Mouse (Mus musculus) C2C12 (cell line): ENCODE data around the gene Tmem178b. TPM values are rescaled to one million over a fixed set of nuclear protein-coding genes. Genes with fewer than 3 reads are reported as not detected.

Source experiments
- H3K27me3 ChIP-seq: one replicate; pipeline ENCODE4 v1.6.1; 2011; ENCODE audit not compliant: control insufficient read depth, insufficient read depth, insufficient read length
- H3K36me3 ChIP-seq: one replicate; pipeline ENCODE4 v1.6.1; 2011; ENCODE audit not compliant: control insufficient read depth, insufficient read depth
- H3K4me3 ChIP-seq: one replicate; pipeline ENCODE4 v1.5.1; 2011; ENCODE audit warnings: mild to moderate bottlenecking, control low read depth; ENCODE audit not compliant: poor library complexity, insufficient read depth, severe bottlenecking
- H3K79me2 ChIP-seq: one replicate; pipeline ENCODE4 v1.6.1; 2011; ENCODE audit not compliant: control insufficient read depth, insufficient read depth
- H3K79me3 ChIP-seq: one replicate; pipeline ENCODE4 v1.6.1; 2011; ENCODE audit warnings: low read depth, control low read depth
- H3ac ChIP-seq: one replicate; pipeline ENCODE3; 2011; ENCODE audit warnings: low read depth; ENCODE audit not compliant: control insufficient read depth, insufficient read length
- CEBPB ChIP-seq: IDR thresholded peaks from one replicate; pipeline ENCODE4 v1.6.1; 2011; ENCODE audit warnings: low read depth, mild to moderate bottlenecking, control low read depth, moderate library complexity
- CTCF ChIP-seq: IDR thresholded peaks from one replicate; pipeline ENCODE4 v1.5.1; 2011; ENCODE audit not compliant: control insufficient read depth, insufficient read depth, insufficient read length
- FOSL1 ChIP-seq: IDR thresholded peaks from one replicate; pipeline ENCODE4 v1.8.0; 2011; ENCODE audit warnings: mild to moderate bottlenecking, low read length; ENCODE audit not compliant: poor library complexity, insufficient read depth, severe bottlenecking
- MAX ChIP-seq: IDR thresholded peaks from one replicate; pipeline ENCODE4 v1.6.1; 2011; ENCODE audit warnings: mild to moderate bottlenecking, control low read depth
- MYOD1 ChIP-seq: IDR thresholded peaks from one replicate; pipeline ENCODE4 v1.6.1; 2011; ENCODE audit warnings: low read depth; ENCODE audit not compliant: control insufficient read depth, insufficient read length
- MYOG ChIP-seq: IDR thresholded peaks from one replicate; pipeline ENCODE4 v1.6.1; 2011; ENCODE audit not compliant: control insufficient read depth, insufficient read length; ENCODE audit errors: extremely low read depth
- USF1 ChIP-seq: IDR thresholded peaks from one replicate; pipeline ENCODE4 v1.6.1; 2011; ENCODE audit warnings: low read depth, mild to moderate bottlenecking, control low read depth, moderate library complexity
- polyA plus RNA-seq: library from polyadenylated mRNA; unstranded; fragments of >200 nt; fragmentation: generic; extraction: Trizol; gene quantifications from one replicate; pipeline ENCODE4 v1.2.1, GENCODE M21; 2012; ENCODE audit warnings: missing spikeins

Tmem178b gene
- polyA plus RNA-seq, 1 experiment, result 0.01 TPM

DNA sequence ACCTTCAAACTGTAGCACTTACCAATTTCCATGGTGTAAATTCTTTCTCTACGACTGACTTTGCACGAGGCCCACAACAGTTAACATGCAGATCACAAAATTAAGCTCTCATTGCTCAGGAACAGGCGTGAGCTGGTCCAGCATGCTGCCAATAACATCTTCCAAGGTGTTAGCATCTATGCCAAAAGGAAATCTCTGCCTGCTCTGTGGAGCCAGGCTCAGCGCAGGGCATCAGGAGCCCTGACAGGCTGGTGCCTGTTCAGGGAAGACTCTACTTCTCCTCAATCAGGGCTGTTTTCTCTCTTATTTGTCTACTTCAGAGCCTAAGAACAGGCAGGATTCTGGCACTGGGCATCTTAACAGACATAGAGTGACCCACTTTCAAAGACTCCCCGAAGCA lies 80.9 kb downstream of the Tmem178b start:
- no peak overlapping the region for H3K4me3 ChIP-seq
- H3K27me3 ChIP-seq, result no peaks in the 10 kb centered on the region
- no peak overlapping the region for H3ac ChIP-seq
- H3K79me3 ChIP-seq, result no peaks in the 10 kb centered on the region
- TF ChIP-seq USF1 (no peak), CEBPB (no peak), CTCF (no peak), MYOG (no peak), MAX (no peak), MYOD1 (no peak), FOSL1 (no peak)
- no peaks in the 10 kb centered on the region for H3K36me3 ChIP-seq
- H3K79me2 ChIP-seq, result no peaks in the 10 kb centered on the region

DNA sequence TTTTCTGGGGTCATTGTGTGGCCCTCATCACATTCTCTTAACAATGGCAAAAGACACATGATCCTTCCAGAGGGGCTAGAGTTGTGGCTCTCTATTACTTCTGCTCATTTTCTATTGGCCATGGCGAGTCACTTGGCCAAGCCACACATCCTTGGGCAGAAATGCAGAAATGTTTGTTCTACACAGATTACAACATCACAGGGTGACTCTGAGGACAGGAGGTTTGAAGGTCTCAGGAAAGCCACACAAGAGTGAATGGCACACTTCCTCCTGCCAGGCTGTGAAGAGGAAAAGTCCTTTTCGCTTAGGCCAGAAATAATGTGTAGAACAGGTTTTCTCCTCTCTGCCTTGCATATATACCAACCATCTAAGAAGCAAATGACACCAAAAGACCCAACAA lies 82.1 kb downstream of the Tmem178b start:
- Histone ChIP-seq H3K36me3 (no peaks in the 10 kb centered on the region), H3K79me3 (no peaks in the 10 kb centered on the region), H3K79me2 (no peaks in the 10 kb centered on the region), H3ac (no peak overlapping the region), H3K4me3 (no peak overlapping the region), H3K27me3 (no peaks in the 10 kb centered on the region)
- TF ChIP-seq CTCF (no peak), FOSL1 (no peak), MAX (no peak), MYOG (no peak), CEBPB (no peak), USF1 (no peak), MYOD1 (no peak)

DNA sequence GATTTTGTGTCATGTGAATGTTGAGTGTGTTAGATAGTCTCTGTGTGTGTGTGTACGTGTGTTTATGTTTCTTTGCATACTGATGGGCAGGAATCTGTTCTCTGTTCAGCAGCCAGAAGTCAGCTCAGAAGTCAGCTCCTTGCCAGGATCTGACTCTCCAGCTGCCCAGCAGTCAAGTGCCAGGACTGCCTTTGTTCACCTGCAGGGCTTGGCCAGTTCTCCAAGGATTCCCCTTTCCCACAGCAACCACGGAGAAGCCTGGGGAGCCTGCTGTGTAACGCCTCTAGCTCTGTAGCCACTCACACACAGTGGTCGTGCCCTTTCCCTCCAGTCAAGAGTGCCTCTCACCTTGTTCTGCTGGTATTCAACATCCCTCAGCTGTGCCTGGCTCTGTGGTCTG lies 91.5 kb downstream of the Tmem178b start:
- no peak overlapping the region for H3K4me3 ChIP-seq
- TF ChIP-seq USF1 (no peak), MAX (no peak), MYOD1 (no peak), MYOG (no peak), FOSL1 (no peak), CTCF (no peak), CEBPB (no peak)

DNA sequence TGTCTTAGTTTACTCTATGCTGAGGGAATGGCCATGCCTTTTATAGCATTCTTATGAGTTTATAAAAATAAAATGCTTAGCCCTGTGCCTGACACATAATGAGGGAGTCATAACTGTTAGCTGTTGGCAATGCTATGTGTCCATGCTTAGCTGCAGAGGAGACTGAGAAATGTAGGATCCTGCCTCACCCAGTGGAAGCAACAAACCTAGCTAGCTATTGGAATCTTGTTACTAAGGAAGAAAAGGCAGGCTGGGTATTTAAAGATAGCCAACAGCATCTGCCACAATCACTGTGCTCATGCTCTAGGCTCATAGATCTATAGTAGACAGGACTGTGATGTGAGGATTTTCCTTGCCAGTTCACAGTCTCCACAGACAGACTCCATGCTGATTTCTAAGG lies 97.2 kb downstream of the Tmem178b start:
- Histone ChIP-seq H3ac (no peak overlapping the region), H3K4me3 (no peak overlapping the region), H3K27me3 (no peaks in the 10 kb centered on the region), H3K79me3 (no peaks in the 10 kb centered on the region), H3K79me2 (no peaks in the 10 kb centered on the region), H3K36me3 (no peaks in the 10 kb centered on the region)
- TF ChIP-seq MYOD1, result no peak
- TF ChIP-seq MAX, result no peak
- no peak for TF ChIP-seq USF1
- TF ChIP-seq CEBPB, result no peak
- no peak for TF ChIP-seq CTCF
- no peak for TF ChIP-seq MYOG
- no peak for TF ChIP-seq FOSL1

More for the DNA sequence above, 91.5 kb downstream of the Tmem178b start:
- Histone ChIP-seq H3K79me2 (no peaks in the 10 kb centered on the region), H3K79me3 (no peaks in the 10 kb centered on the region), H3K27me3 (no peaks in the 10 kb centered on the region), H3ac (no peak overlapping the region), H3K36me3 (no peaks in the 10 kb centered on the region)

DNA sequence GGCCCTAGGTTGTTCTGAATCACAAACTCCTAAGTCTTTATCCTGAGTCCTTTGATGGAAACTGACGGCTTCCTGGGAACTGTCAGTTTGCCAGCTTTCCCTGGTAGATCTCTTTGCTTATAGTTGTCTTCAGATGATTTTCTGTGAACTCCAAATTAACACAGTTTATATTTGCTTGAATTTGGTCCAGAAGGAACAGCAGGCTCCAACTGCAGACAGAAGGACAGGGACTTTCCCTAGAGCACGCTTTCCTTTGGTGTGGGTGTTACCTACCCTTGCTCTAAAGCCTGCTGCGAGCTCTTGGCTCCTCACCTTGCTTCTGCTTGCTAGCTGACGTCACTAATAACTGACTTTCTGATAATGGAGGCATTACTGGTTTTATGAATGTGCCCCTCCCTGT lies 105.9 kb downstream of the Tmem178b start:
- TF ChIP-seq MYOD1, result no peak
- no peak for TF ChIP-seq CEBPB
- TF ChIP-seq MYOG, result no peak
- no peak for TF ChIP-seq MAX
- no peak for TF ChIP-seq FOSL1
- Histone ChIP-seq H3ac (no peak overlapping the region), H3K79me2 (no peaks in the 10 kb centered on the region), H3K79me3 (no peaks in the 10 kb centered on the region), H3K27me3 (no peaks in the 10 kb centered on the region), H3K36me3 (no peaks in the 10 kb centered on the region), H3K4me3 (no peak overlapping the region)

DNA sequence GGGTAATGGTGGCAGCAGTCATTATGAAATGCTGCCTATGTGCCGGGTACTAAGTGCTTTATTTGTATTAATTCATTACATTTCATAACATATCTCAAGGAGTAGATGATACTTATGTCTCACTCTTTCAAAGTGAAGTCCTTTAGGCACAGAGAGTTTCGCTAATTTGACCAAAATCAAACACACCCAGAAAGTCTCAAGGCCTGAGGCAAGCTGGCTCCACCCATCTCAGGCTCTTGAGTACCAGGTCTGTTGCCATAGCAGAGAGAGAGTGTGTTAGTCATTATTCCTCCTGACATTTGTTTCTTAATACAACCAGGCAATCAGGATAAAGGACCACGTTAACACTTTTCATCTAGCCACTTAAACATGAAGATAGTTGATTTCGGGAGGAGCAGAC lies 117.7 kb downstream of the Tmem178b start:
- Histone ChIP-seq H3K4me3 (no peak overlapping the region), H3K36me3 (no peaks in the 10 kb centered on the region), H3K27me3 (no peaks in the 10 kb centered on the region), H3K79me2 (no peaks in the 10 kb centered on the region), H3K79me3 (no peaks in the 10 kb centered on the region), H3ac (no peak overlapping the region)
- TF ChIP-seq MAX (no peak), MYOG (no peak), FOSL1 (no peak), CEBPB (no peak), CTCF (no peak), MYOD1 (no peak), USF1 (no peak)

DNA sequence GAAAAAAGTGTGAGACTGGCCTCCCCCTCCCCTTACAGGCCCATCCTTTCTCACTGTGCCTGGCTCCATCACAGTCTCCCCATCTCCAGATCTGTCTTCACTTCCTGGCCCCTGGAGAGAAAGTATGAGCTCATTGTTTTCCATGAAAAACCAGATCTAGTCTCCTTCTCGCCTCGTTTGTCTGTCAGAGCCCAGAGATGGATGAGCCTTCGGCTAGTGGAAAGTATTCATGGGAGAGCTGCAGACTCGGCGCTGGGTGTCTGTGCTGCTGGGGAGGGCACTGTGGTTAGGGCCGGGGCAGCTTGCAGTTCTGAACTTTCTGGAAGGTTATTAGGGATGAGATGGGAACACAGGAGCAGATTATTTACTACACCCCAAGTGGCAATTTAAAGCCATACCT lies 118.9 kb downstream of the Tmem178b start:
- Histone ChIP-seq H3K79me2 (no peaks in the 10 kb centered on the region), H3K27me3 (no peaks in the 10 kb centered on the region), H3K4me3 (no peak overlapping the region), H3K36me3 (no peaks in the 10 kb centered on the region), H3K79me3 (no peaks in the 10 kb centered on the region), H3ac (no peak overlapping the region)
- TF ChIP-seq MYOD1 (no peak), FOSL1 (no peak), CTCF (no peak), MAX (no peak), USF1 (no peak), CEBPB (no peak), MYOG (no peak)
